Mouse (Mus musculus) limb, embryonic 10.5 days (tissue): ENCODE measurements around the gene Cacnb3. TPM values are rescaled to one million over a fixed set of nuclear protein-coding genes. Genes with fewer than 3 reads are reported as not detected.
"Not testable (repeated sequence)": the region's sequence is repeated elsewhere in the genome, so short reads cannot be mapped to it uniquely, and the experiment has no call there.

Experiments
- DNase-seq: peaks from one replicate; pipeline ENCODE4 v3.0.0-alpha.2; 2017; ENCODE audit warnings: low spot score
- H3K27ac ChIP-seq: fragments of 300-500 bp; sonication (generic); 2 replicates; pipeline ENCODE4 v1.5.1; 2016; ENCODE audit warnings: mild to moderate bottlenecking
- H3K27me3 ChIP-seq: fragments of 300-500 bp; sonication (generic); 2 replicates; pipeline ENCODE4 v1.6.1; 2016; ENCODE audit warnings: low read depth, mild to moderate bottlenecking; ENCODE audit not compliant: poor library complexity, severe bottlenecking
- H3K36me3 ChIP-seq: fragments of 300-500 bp; sonication (generic); 2 replicates; pipeline ENCODE4 v1.6.1; 2016; ENCODE audit warnings: mild to moderate bottlenecking, moderate library complexity
- H3K4me1 ChIP-seq: fragments of 300-500 bp; sonication (generic); 2 replicates; pipeline ENCODE4 v1.6.1; 2016
- H3K4me3 ChIP-seq: fragments of 300-500 bp; sonication (generic); 2 replicates; pipeline ENCODE4 v1.5.1; 2016; ENCODE audit warnings: mild to moderate bottlenecking, moderate library complexity
- H3K9me3 ChIP-seq: fragments of 300-500 bp; sonication (generic); replicated peaks from 2 replicates; pipeline ENCODE4 v1.6.1; 2016; ENCODE audit warnings: mild to moderate bottlenecking
- WGBS: fragments of 180-500 bp; shearing (Covaris S2); methylation state at CpG from one replicate; pipeline ENCODE4 v1.1.7; 2016; 5-methylcytosine and 5-hydroxymethylcytosine counted together
- polyA plus RNA-seq: library from polyadenylated mRNA; unstranded; fragments of >200 nt; fragmentation: Nextera tagmentation; extraction: Ambion mirVana; gene quantifications from 2 replicates; pipeline ENCODE4 v1.2.1, GENCODE M21; 2016

Cacnb3 gene
- 16.6 and 24.2 TPM in 2 replicates for polyA plus RNA-seq

DNA sequence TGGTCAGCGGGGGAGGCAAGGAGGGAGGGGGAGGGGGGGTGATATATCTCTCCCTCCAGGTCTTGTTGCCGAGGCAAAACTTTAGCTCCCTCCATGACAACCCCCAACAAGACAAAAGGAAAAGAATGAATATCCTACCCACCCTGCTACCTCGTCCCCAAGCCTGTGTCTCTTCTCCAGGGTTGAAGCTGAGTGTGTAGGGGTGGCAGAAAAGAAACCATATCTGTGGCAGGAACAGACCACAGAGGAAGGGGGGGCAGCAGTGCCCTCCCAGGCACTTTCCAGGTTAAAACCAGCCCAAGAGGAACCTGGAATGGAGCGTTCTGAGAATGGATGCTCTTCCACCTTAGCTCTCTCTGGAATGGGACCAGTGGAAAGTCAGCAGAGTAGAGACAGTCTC is at the start of gene Cacnb3:
Cacnb3 (plus strand) TSS at position 301 of the 400 bp plus-strand sequence.
- Histone ChIP-seq H3K9me3 (no peaks in the 10 kb centered on the region), H3K4me1 (peaks cover 79% of the 10 kb centered on the region), H3K4me3 (peak within 1 kb of the TSS; percentile 87), H3K27ac (peak within 1 kb of the TSS; percentile 78), H3K36me3 (no peaks in the 10 kb centered on the region), H3K27me3 (peaks cover 80% of the 10 kb centered on the region)
- 35% methylated on average over 4 of the region's 4 CpGs for WGBS
- DNase-seq = no peak

DNA sequence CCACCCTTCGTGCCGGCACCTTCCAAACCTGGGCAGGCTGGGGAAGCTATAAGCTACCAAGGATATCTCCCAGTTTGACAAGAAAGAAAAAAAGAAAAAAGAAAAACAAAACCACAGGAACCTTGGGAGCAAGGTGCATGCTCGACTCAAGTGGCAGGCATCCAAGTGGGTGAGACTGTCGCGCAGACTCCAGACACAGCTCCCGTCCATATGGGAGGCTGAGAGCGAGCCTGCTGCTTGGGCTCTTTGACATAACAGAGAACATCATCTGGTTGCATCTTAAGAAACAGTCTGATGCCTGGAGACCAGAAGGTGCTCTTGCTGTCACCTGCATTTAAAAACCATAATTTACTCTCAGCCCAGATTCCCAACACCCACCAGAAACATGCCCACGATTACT is 48.2 kb upstream of the Cacnb3 start:
- no peak overlapping the region for H3K27ac ChIP-seq
- DNase-seq = no peak
- 84% methylated on average over 8 of the region's 8 CpGs for WGBS

GRCm38 (mm10) chr15:98582996-98583395 is 47.6 kb upstream of the Cacnb3 start:
- peaks cover 15% of the 10 kb centered on the region for H3K4me1 ChIP-seq

More for the DNA sequence above, 48.2 kb upstream of the Cacnb3 start:
- Histone ChIP-seq H3K9me3 (no peaks in the 10 kb centered on the region), H3K27me3 (no peaks in the 10 kb centered on the region), H3K4me3 (no peak overlapping the region), H3K4me1 (peaks cover 15% of the 10 kb centered on the region), H3K36me3 (no peaks in the 10 kb centered on the region)

GRCm38 (mm10) chr15:98585421-98585820 is 45.2 kb upstream of the Cacnb3 start:
- Histone ChIP-seq H3K4me1 (peaks cover 15% of the 10 kb centered on the region), H3K9me3 (no peaks in the 10 kb centered on the region), H3K27me3 (no peaks in the 10 kb centered on the region), H3K4me3 (no peak overlapping the region), H3K36me3 (peaks cover 23% of the 10 kb centered on the region), H3K27ac (no peak overlapping the region)
- WGBS = 36% methylated on average over 7 of the region's 7 CpGs
- DNase-seq = no peak

More at GRCm38 (mm10) chr15:98582996-98583395, 47.6 kb upstream of the Cacnb3 start:
- 70% methylated on average over 8 of the region's 8 CpGs for WGBS
- 0 out of 2 replicates have a peak overlapping the region, but pooled peaks have one; percentile 19 for H3K27ac ChIP-seq
- H3K36me3 ChIP-seq = no peaks in the 10 kb centered on the region
- no peak overlapping the region for H3K4me3 ChIP-seq
- no peaks in the 10 kb centered on the region for H3K27me3 ChIP-seq
- DNase-seq = no peak
- no peaks in the 10 kb centered on the region for H3K9me3 ChIP-seq

DNA sequence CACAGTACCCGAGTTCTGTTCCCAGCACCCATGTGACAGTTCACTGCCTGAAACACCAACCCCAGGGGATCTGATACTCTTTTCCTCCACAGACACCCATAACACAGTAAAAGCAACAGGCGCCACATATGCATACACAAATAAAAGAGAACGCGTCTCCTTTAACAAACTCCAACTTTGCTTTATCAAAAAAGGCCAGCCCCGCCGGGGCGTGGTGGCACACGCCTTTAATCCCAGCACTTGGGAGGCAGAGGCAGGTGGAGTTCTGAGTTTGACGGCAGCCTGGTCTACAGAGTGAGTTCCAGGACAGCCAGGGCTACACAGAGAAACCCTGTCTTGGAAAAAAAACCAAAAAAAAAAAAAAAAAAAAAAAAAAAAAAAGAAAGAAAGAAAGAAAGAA is 44.5 kb upstream of the Cacnb3 start:
- Histone ChIP-seq H3K4me1 (peaks cover 15% of the 10 kb centered on the region), H3K36me3 (peaks cover 30% of the 10 kb centered on the region)
- DNase-seq, H3K27me3 ChIP-seq, H3K4me3 ChIP-seq, H3K27ac ChIP-seq, H3K9me3 ChIP-seq: not testable (repeated sequence)
- 81% methylated on average over 9 of the region's 9 CpGs for WGBS

DNA sequence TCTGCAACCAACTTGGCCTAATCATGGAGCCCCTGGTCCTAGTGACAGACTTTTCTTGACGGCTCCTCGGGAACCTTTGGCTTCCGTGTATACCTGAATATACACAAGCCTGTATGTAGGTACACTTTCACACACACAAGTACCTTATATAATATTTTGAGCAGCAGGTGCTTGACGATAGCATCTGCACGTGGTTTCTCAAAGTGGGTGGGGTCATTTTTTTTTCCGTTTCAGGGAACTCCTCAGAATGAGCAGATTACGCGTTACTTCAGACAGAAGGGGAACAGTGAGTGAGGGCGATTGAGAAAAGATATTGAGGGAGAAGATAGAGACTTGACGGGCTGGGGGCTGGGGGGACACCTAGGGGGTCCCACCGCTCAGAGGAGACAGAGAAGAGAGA is 42.9 kb upstream of the Cacnb3 start:
- no peak overlapping the region for H3K4me3 ChIP-seq
- H3K27me3 ChIP-seq = no peaks in the 10 kb centered on the region
- no peak for DNase-seq
- no peak overlapping the region for H3K27ac ChIP-seq
- H3K4me1 ChIP-seq = peaks cover 15% of the 10 kb centered on the region
- no peaks in the 10 kb centered on the region for H3K9me3 ChIP-seq
- peaks cover 46% of the 10 kb centered on the region for H3K36me3 ChIP-seq
- WGBS = 90% methylated on average over 11 of the region's 11 CpGs

DNA sequence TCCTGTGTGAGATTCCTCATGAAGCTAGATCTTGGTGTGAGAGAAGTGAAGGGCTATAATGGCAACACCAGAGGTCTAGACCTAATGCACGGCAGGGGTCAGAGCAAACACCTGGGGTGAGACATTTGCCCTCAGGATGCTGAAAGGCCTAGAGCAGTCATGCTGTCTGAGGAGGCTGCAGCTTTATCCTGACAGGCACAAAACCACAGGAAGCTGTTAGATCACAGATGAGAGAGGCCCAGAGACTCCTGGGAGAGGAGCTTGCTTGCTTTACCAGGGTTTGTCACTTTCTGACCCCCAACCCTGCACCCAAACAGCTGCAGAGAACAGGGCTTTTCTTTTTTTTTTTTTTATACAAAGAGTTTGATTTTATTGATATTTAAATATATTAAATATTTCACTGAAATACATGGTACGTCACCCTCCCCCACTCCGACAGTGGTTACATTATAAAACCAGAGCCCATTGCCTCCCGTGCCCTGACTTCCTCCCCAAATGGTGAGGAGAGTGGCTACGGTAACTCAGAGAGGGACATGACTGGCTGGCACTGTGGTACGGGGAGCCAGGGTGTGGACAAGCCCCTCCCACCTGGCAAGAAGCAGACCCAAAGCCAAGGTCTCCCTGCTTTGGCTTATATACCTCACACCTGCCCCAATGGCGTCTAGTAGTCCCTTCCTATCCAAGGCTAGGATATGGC is 40.9 kb upstream of the Cacnb3 start:
- H3K4me3 ChIP-seq = no peak overlapping the region
- no peak for DNase-seq
- H3K27me3 ChIP-seq = no peaks in the 10 kb centered on the region
- no peak overlapping the region for H3K27ac ChIP-seq
- H3K9me3 ChIP-seq = no peaks in the 10 kb centered on the region
- WGBS = 64% methylated on average over 7 of the region's 7 CpGs
- peaks cover 67% of the 10 kb centered on the region for H3K36me3 ChIP-seq
- peaks cover 12% of the 10 kb centered on the region for H3K4me1 ChIP-seq

DNA sequence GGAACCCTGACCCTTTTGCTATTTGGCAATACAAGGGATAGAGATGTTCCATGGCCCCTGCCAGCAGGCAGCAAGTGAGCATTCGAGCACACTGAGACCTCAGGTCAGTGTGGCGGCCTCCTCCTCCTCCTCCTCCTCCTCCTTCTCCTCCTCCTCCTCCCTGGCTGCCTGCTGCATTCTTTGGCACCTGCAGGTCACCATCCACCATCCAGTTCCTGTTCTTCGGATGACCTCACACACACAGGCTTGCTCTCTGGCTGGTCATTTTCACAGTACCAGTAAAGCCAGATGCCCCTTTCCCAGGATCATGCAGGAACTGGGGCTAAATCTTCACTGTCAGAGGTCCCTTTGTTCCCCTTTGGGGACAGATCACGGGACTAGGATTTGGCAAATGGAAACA is 39.2 kb upstream of the Cacnb3 start:
- WGBS = 79% methylated on average over 4 of the region's 4 CpGs
- Histone ChIP-seq H3K27ac (no peak overlapping the region), H3K4me1 (no peaks in the 10 kb centered on the region), H3K9me3 (no peaks in the 10 kb centered on the region), H3K4me3 (no peak overlapping the region), H3K27me3 (no peaks in the 10 kb centered on the region), H3K36me3 (peaks cover 83% of the 10 kb centered on the region)
- no peak for DNase-seq

DNA sequence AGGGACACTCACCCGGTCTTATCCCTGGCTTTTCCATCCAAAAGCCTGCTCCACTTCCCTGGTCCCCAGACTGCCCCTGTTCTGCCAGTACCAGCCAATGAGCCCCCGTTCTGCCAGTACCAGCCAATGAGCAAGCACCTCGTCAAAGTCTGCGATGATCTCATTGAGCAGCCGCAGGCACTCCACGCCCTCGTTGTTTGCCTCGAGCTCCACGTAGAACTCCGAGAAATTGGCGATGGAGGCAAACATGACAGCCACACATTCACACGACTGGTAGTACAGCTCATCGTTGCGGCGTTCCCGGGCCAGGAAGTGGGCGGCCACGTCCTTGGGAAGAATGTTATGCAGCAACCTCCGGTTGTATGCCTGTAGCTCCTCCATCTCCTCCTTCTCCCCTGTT is 36.4 kb upstream of the Cacnb3 start:
- WGBS = 85% methylated on average over 19 of the region's 19 CpGs
- Histone ChIP-seq H3K9me3 (no peaks in the 10 kb centered on the region), H3K4me3 (no peak overlapping the region), H3K36me3 (peaks cover 99% of the 10 kb centered on the region), H3K4me1 (no peaks in the 10 kb centered on the region), H3K27me3 (no peaks in the 10 kb centered on the region), H3K27ac (no peak overlapping the region)
- no peak for DNase-seq

DNA sequence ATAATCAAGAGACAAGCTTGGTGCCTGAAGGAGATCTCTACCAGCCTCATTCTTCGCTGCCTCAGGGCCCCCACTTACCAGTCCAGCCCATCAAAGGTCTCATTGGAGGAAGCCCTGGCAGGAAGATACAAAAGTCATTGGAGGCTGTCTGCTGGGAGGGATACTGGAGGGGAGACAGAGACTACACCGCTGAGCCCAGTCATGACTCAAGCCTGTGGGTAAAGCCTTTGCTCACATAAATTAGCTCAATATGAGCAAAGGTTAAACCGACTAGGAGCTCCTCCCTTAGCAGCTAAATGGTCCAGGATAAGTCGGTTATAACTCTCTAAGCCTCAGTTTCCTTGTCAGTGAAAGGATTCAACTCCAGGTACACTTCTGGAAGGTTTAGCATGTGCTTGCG is 35.6 kb upstream of the Cacnb3 start:
- Histone ChIP-seq H3K27ac (no peak overlapping the region), H3K27me3 (no peaks in the 10 kb centered on the region), H3K9me3 (no peaks in the 10 kb centered on the region), H3K4me1 (no peaks in the 10 kb centered on the region), H3K4me3 (no peak overlapping the region), H3K36me3 (peaks cover 100% of the 10 kb centered on the region)
- DNase-seq = no peak
- 88% methylated on average over 5 of the region's 5 CpGs for WGBS

DNA sequence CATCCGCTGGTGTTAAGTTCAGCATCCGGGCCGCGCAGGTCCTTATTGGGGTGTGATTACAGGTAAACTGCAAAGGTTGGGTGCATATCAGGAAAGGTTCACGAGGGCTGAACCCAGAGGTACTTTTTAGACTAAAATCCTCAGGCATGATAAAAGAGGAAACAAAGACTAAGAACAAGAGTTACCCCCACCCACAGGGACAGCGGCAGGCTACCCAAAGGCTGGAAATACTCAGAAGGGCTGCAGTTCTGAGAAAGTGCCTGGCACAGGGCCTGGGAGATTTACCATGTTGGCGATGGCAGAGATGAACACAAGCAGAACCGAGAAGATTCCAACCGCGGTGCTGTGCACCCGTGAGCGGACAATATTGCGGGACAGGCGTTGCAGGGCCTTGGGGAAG is 34.0 kb upstream of the Cacnb3 start:
- Histone ChIP-seq H3K27ac (no peak overlapping the region), H3K36me3 (peaks cover 100% of the 10 kb centered on the region), H3K4me3 (no peak overlapping the region), H3K4me1 (no peaks in the 10 kb centered on the region), H3K9me3 (no peaks in the 10 kb centered on the region), H3K27me3 (no peaks in the 10 kb centered on the region)
- no peak for DNase-seq
- 95% methylated on average over 14 of the region's 14 CpGs for WGBS

DNA sequence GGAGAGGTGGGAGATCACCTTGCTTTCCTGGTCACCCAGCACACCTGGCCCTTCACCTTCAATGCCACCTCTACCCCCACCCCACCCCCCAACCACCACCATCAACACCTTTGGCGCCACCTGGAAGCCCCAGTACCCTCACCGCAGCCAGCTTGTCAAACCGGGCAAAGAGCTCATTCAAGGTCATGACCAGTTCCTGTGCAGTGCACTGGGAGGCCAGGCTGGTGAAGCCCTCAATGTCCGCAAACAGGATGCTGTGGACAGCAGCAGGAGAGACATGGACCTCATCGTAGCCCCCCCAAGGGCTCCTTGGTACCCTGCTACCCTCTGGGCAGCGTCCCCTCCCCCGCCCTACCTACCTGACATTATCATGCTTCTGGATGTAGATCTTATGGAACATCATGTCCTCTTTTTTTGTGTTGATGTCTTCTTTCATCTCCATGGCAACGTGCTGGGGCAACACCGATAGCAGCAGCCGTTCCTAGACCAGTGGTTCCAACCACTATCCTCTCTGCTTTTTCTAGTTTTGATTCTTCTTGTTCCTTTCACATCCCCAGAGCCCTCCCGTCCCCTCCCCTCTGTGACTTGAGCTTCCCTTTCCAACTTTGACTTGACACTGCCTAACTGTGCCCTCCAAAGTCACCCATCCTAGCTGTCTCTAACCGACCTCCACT is 30.5 kb upstream of the Cacnb3 start:
- Histone ChIP-seq H3K27me3 (no peaks in the 10 kb centered on the region), H3K4me1 (peaks cover 25% of the 10 kb centered on the region), H3K27ac (no peak overlapping the region), H3K4me3 (no peak overlapping the region), H3K9me3 (no peaks in the 10 kb centered on the region), H3K36me3 (peaks cover 100% of the 10 kb centered on the region)
- no peak for DNase-seq
- WGBS = 87% methylated on average over 12 of the region's 12 CpGs

DNA sequence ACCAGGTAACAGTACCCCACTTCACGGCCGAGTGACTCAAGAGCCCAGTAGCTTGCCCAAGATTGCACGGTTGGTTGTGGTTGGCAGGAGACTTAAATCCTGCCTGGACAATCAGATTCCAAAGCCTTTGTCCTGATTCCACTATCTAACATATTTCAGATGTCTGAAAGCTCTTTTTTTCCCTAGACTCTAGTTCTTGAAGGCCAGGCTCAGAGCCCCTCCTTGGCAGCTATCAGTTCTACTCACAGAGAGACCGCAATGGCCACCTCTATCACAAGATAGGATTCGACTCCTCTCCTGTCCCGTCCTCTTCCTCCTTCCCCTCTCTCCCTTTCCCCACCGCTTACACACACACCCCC is 28.8 kb upstream of the Cacnb3 start:
- no peak for DNase-seq
- H3K4me3 ChIP-seq = no peak overlapping the region
- H3K27me3 ChIP-seq = no peaks in the 10 kb centered on the region
- 85% methylated on average over 7 of the region's 7 CpGs for WGBS
- H3K4me1 ChIP-seq = peaks cover 32% of the 10 kb centered on the region
- H3K27ac ChIP-seq = no peak overlapping the region
- H3K36me3 ChIP-seq = peaks cover 100% of the 10 kb centered on the region
- H3K9me3 ChIP-seq = no peaks in the 10 kb centered on the region
